Mouse (Mus musculus) spleen, postnatal 10 days (tissue): ENCODE data around the gene Ywhab.

ENCODE experiments used
- DNase-seq, 2 experiments: peaks; one replicate each; pipeline ENCODE4 v3.0.0; 2021 to 2022; ENCODE audit warnings: low spot score in 2 of 2

The Ywhab gene

GRCm38 (mm10) chr2:163994654-163994976 is at the start of gene Ywhab:
TSS of gene Ywhab (plus strand) at chr2:163994960.
- no peak for DNase-seq

GRCm38 (mm10) chr2:163946221-163946620 is 48.5 kb upstream of the Ywhab start:
- DNase-seq, result no peak

- no peak for DNase-seq
Observed at GRCm38 (mm10) chr2:163947976-163948375, 46.8 kb upstream of the Ywhab start.

- peak in 1 of 2 experiments; percentile 56 for DNase-seq
Observed at GRCm38 (mm10) chr2:163951770-163952169, 43.0 kb upstream of the Ywhab start.

GRCm38 (mm10) chr2:163953622-163954310 is 41.0 kb upstream of the Ywhab start:
- DNase-seq, result no peak

GRCm38 (mm10) chr2:163964606-163965560 is 29.9 kb upstream of the Ywhab start:
- DNase-seq, result no peak

- DNase-seq, result no peak
Observed at GRCm38 (mm10) chr2:163965706-163966105, 29.1 kb upstream of the Ywhab start.

GRCm38 (mm10) chr2:163968581-163968980 is 26.2 kb upstream of the Ywhab start:
- DNase-seq, result peak; percentile 22 to 68

- no peak for DNase-seq
Observed at GRCm38 (mm10) chr2:163970326-163970725, 24.4 kb upstream of the Ywhab start.

- no peak for DNase-seq
Observed at GRCm38 (mm10) chr2:163974056-163974455, 20.7 kb upstream of the Ywhab start.

GRCm38 (mm10) chr2:163976448-163976847 is 18.3 kb upstream of the Ywhab start:
- DNase-seq, result no peak

GRCm38 (mm10) chr2:163987233-163987632 is 7.5 kb upstream of the Ywhab start:
- no peak for DNase-seq

GRCm38 (mm10) chr2:163992871-163993270 is 1.9 kb upstream of the Ywhab start:
- DNase-seq, result no peak

GRCm38 (mm10) chr2:163994977-163995862 is 460 bp downstream of the Ywhab start:
- DNase-seq, result peak; percentile 83 to 94

GRCm38 (mm10) chr2:163996275-163996674 is 1.5 kb downstream of the Ywhab start:
- DNase-seq, result no peak

- DNase-seq, result no peak
Observed at GRCm38 (mm10) chr2:163996899-163997298, 2.1 kb downstream of the Ywhab start.

- no peak for DNase-seq
Observed at GRCm38 (mm10) chr2:163998981-163999380, 4.2 kb downstream of the Ywhab start.

- no peak for DNase-seq
Observed at GRCm38 (mm10) chr2:164002637-164003036, 7.9 kb downstream of the Ywhab start.

GRCm38 (mm10) chr2:164004503-164004902 is 9.7 kb downstream of the Ywhab start:
- no peak for DNase-seq

- peak in 1 of 2 experiments; percentile 39 for DNase-seq
Observed at GRCm38 (mm10) chr2:164006932-164007331, 12.2 kb downstream of the Ywhab start.

GRCm38 (mm10) chr2:164007547-164007946 is 12.8 kb downstream of the Ywhab start:
- DNase-seq, result no peak
